Mouse (Mus musculus) kidney, embryonic 14.5 days (tissue): ENCODE measurements around the gene Mitf. TPM values are rescaled to one million over a fixed set of nuclear protein-coding genes. Genes with fewer than 3 reads are reported as not detected.

Experiments
- ATAC-seq: fragments of 200-750 bp; cut with Nextera tagmentation; 2 replicates; pipeline ENCODE4 v1.8.0; 2017; ENCODE audit warnings: moderate number of reproducible peaks, mild to moderate bottlenecking, moderate TSS enrichment, moderate library complexity; ENCODE audit not compliant: low FRiP score, low TSS enrichment
- H3K27ac ChIP-seq: fragments of 300-500 bp; sonication (generic); 2 replicates; pipeline ENCODE4 v1.5.1; 2014; ENCODE audit warnings: low read depth, mild to moderate bottlenecking, low read length, moderate library complexity, mixed read lengths
- H3K27me3 ChIP-seq: fragments of 300-500 bp; sonication (generic); 2 replicates; pipeline ENCODE4 v1.6.1; 2014; ENCODE audit warnings: mild to moderate bottlenecking, low read length; ENCODE audit not compliant: control insufficient read depth, insufficient read depth
- H3K36me3 ChIP-seq: fragments of 300-500 bp; sonication (generic); 2 replicates; pipeline ENCODE4 v1.6.1; 2014; ENCODE audit warnings: low read length, mixed read lengths; ENCODE audit not compliant: control insufficient read depth, insufficient read depth
- H3K4me1 ChIP-seq: fragments of 300-500 bp; sonication (generic); 2 replicates; pipeline ENCODE4 v1.6.1; 2014; ENCODE audit warnings: low read length, mixed read lengths; ENCODE audit not compliant: control insufficient read depth, insufficient read depth
- H3K4me2 ChIP-seq: fragments of 300-500 bp; sonication (generic); replicated peaks from 2 replicates; pipeline ENCODE4 v1.6.1; 2014; ENCODE audit warnings: low read depth, mild to moderate bottlenecking, low read length
- H3K4me3 ChIP-seq: fragments of 300-500 bp; sonication (generic); 2 replicates; pipeline ENCODE4 v1.5.1; 2014; ENCODE audit warnings: mild to moderate bottlenecking, low read length
- H3K9ac ChIP-seq: fragments of 300-500 bp; sonication (generic); 2 replicates; pipeline ENCODE4 v1.6.1; 2014; ENCODE audit warnings: low read depth, mild to moderate bottlenecking, low read length, moderate library complexity
- H3K9me3 ChIP-seq: fragments of 300-500 bp; sonication (generic); 2 replicates; pipeline ENCODE4 v1.6.1; 2016; ENCODE audit warnings: low read length; ENCODE audit not compliant: control insufficient read depth
- WGBS: fragments of 180-500 bp; shearing (Covaris S2); extraction: QIAGEN DNeasy Blood & Tissue Kit; methylation state at CpG from one replicate; pipeline ENCODE4 v1.1.7; 2014; 5-methylcytosine and 5-hydroxymethylcytosine counted together
- polyA plus RNA-seq: library from polyadenylated mRNA; unstranded; fragments of >200 nt; fragmentation: Nextera tagmentation; extraction: Ambion mirVana; gene quantifications from 2 replicates; pipeline ENCODE4 v1.2.1, GENCODE M21; 2014

The Mitf gene
- polyA plus RNA-seq, 1 experiment from 2014 or later, result 3.6 TPM

GRCm38 (mm10) chr6:97782291-97782690 is 24.6 kb upstream of the Mitf start:
- H3K4me2 ChIP-seq, result no peak overlapping the region
- no peak overlapping the region for H3K4me3 ChIP-seq
- no peak for ATAC-seq
- H3K36me3 ChIP-seq, result no peaks in the 10 kb centered on the region
- no peak overlapping the region for H3K27ac ChIP-seq
- H3K27me3 ChIP-seq, result no peaks in the 10 kb centered on the region
- H3K4me1 ChIP-seq, result no peaks in the 10 kb centered on the region
- H3K9ac ChIP-seq, result no peak overlapping the region
- no peaks in the 10 kb centered on the region for H3K9me3 ChIP-seq
- 84% methylated on average over 6 of the region's 6 CpGs for WGBS

DNA sequence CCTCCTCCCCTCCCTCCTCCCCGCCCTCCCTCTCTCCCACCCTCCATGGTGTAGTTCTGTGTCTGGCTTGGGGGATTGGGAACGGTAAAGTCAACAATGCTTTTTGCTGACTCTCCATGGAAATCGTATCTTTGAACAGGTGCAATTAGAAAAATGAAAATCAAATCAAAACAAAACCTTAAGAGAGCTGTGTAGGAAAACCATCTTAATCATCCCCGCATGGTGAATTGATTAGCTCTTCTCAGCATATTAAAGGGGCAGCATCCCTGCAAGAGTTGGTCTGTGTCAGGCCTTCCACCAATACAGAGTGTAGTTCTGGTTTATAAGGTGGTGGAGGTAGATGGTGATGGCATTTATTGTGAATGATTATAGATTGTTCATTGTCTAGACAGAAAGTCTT is 20.0 kb upstream of the Mitf start:
- Histone ChIP-seq H3K4me2 (no peak overlapping the region), H3K27me3 (no peaks in the 10 kb centered on the region), H3K27ac (no peak overlapping the region), H3K9ac (no peak overlapping the region), H3K4me3 (no peak overlapping the region), H3K9me3 (no peaks in the 10 kb centered on the region), H3K4me1 (no peaks in the 10 kb centered on the region), H3K36me3 (no peaks in the 10 kb centered on the region)
- 88% methylated on average over 4 of the region's 4 CpGs for WGBS
- ATAC-seq, result no peak

GRCm38 (mm10) chr6:97788361-97788974 is 18.4 kb upstream of the Mitf start:
- Histone ChIP-seq H3K27me3 (no peaks in the 10 kb centered on the region), H3K27ac (no peak overlapping the region), H3K4me3 (no peak overlapping the region), H3K4me1 (no peaks in the 10 kb centered on the region), H3K36me3 (no peaks in the 10 kb centered on the region), H3K9ac (no peak overlapping the region), H3K4me2 (no peak overlapping the region), H3K9me3 (no peaks in the 10 kb centered on the region)
- 79% methylated on average over 9 of the region's 9 CpGs for WGBS
- ATAC-seq, result no peak

- Histone ChIP-seq H3K4me2 (no peak overlapping the region), H3K4me3 (no peak overlapping the region), H3K27me3 (no peaks in the 10 kb centered on the region), H3K27ac (no peak overlapping the region), H3K9ac (no peak overlapping the region), H3K36me3 (no peaks in the 10 kb centered on the region), H3K9me3 (no peaks in the 10 kb centered on the region), H3K4me1 (no peaks in the 10 kb centered on the region)
- ATAC-seq, result no peak
- WGBS, result 58% methylated on average over 7 of the region's 7 CpGs
Measured at GRCm38 (mm10) chr6:97789700-97790099, 17.2 kb upstream of the Mitf start.

GRCm38 (mm10) chr6:97792104-97792503 is 14.7 kb upstream of the Mitf start:
- no peaks in the 10 kb centered on the region for H3K36me3 ChIP-seq
- WGBS, result 80% methylated on average over 1 of the region's 1 CpGs
- no peak for ATAC-seq
- no peak overlapping the region for H3K4me3 ChIP-seq
- H3K4me1 ChIP-seq, result no peaks in the 10 kb centered on the region
- H3K4me2 ChIP-seq, result no peak overlapping the region
- H3K27me3 ChIP-seq, result no peaks in the 10 kb centered on the region
- no peak overlapping the region for H3K9ac ChIP-seq
- no peak overlapping the region for H3K27ac ChIP-seq
- no peaks in the 10 kb centered on the region for H3K9me3 ChIP-seq

DNA sequence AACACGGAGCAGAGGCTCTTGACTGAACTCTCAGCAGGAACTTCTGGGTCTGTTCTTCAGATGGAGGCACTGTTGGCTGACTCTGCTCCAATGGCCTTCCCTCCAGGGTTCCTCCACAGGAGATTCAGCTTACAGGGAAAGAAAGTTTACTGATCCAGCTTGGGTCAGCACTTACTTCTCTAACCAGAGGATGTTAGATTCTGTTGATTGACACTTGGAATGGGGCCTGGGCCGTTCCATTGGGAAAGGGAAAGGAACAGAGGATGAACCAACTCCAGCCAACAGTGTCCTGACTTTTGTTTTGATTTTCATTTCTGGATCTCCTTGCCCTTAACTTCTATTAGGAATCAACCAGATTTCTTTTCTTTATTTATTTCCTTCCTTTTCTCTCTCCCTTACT is 11.7 kb upstream of the Mitf start:
- Histone ChIP-seq H3K9me3 (no peaks in the 10 kb centered on the region), H3K27me3 (no peaks in the 10 kb centered on the region), H3K36me3 (no peaks in the 10 kb centered on the region), H3K4me3 (no peak overlapping the region), H3K4me1 (no peaks in the 10 kb centered on the region), H3K27ac (no peak overlapping the region), H3K9ac (no peak overlapping the region), H3K4me2 (no peak overlapping the region)
- no peak for ATAC-seq
- 60% methylated on average over 2 of the region's 2 CpGs for WGBS

- Histone ChIP-seq H3K27ac (no peak overlapping the region), H3K36me3 (no peaks in the 10 kb centered on the region), H3K4me3 (no peak overlapping the region), H3K9me3 (no peaks in the 10 kb centered on the region), H3K9ac (no peak overlapping the region), H3K4me1 (no peaks in the 10 kb centered on the region), H3K4me2 (no peak overlapping the region), H3K27me3 (no peaks in the 10 kb centered on the region)
- WGBS, result 65% methylated on average over 2 of the region's 2 CpGs
- no peak for ATAC-seq
Measured at GRCm38 (mm10) chr6:97800615-97801014, 6.2 kb upstream of the Mitf start.

- Histone ChIP-seq H3K27ac (no peak overlapping the region), H3K9me3 (no peaks in the 10 kb centered on the region), H3K4me3 (peak overlapping the region; percentile 70), H3K4me1 (no peaks in the 10 kb centered on the region), H3K9ac (peak overlapping the region; percentile 54), H3K36me3 (no peaks in the 10 kb centered on the region), H3K4me2 (peak overlapping the region; percentile 97), H3K27me3 (no peaks in the 10 kb centered on the region)
- no peak for ATAC-seq
- WGBS, result 51% methylated on average over 5 of the region's 5 CpGs
Measured at GRCm38 (mm10) chr6:97806051-97806450, 801 bp upstream of the Mitf start.

DNA sequence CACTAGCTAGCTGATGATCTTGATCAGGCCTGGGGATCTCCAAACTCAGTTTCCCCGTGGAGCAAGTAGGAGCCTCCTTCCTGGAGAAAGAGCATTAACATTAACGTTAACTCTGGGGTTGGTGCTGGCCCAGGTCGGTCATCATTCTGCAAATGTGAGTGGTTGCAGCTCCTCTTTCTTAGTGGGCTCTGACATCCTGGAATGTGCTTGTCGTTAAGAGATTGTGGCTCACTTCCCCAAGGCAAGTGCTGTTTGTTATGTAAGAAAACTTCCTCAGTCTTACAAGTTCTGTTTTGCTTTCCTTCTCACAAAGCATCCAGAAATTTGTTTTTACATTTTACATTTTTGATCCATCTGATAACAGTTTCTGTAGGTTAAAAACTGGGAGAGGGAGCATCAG is 7.3 kb downstream of the Mitf start:
- Histone ChIP-seq H3K27me3 (no peaks in the 10 kb centered on the region), H3K4me2 (no peak overlapping the region), H3K36me3 (no peaks in the 10 kb centered on the region), H3K27ac (no peak overlapping the region), H3K4me3 (no peak overlapping the region), H3K9me3 (no peaks in the 10 kb centered on the region), H3K9ac (no peak overlapping the region), H3K4me1 (peaks cover 9% of the 10 kb centered on the region; the same call in 1 of the 2 replicates)
- WGBS, result 41% methylated on average over 4 of the region's 4 CpGs
- ATAC-seq, result no peak
